Mouse (Mus musculus): ENCODE measurements around the gene Amigo1. TPM values are rescaled to one million over a fixed set of nuclear protein-coding genes. Genes with fewer than 3 reads are reported as not detected.

Amigo1 gene
- polyA plus RNA-seq (2016; fragmentation: Nextera tagmentation; extraction: Ambion mirVana), result 7.5 and 9.3 TPM in 2 replicates

DNA sequence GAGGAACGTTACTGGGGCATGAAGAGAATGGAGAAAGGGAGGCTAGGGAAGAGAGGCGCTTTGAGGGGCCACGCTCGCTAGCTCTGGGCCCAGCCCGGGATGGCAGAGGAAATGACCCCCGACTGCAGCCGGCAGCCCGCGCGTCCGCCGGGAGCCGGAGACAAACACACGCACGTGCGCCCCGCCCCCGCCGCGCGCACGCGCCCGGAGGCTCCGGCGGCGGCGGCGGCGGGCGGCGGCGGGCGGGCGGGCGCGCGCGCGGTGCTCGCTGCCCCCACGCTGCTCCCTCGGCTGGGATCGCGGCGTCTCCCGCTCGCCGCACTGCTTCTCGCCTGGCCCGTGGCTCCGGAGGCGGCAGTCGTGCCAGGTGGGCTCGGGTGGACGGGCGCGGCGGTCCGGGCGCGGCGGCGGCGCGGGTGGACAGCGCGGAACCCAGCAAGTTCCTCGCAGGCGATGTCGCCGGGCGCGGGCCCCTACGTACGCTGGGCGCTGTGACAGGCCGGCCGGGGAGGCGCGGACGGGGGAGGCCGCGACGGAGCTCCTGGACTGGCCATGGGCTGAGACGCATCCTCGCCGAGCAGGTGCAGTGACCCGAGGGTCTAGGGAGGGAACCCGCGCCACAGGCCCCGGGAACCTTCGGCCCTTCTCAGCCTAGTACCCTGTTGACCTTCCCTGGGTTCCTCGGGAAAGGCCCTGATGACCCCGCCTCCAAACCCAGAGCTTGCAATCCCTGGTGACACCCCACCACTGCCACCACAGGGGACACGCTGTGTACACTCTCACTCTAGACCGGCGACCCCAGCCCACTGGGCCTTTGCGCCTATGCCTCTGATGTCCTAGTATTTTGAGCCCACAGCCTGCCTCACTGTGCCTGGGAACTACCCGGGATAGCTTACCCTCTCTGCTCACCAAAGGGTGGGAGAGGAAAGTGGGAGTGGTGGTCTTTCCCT, at the start of gene Amigo1:
Gene Amigo1 (plus strand): TSS at position 238 of the 950 bp plus-strand sequence.
- Histone ChIP-seq H3K9ac (replicated peaks) (peak within 1 kb of the TSS; percentile 80), H3K4me3 (peak within 1 kb of the TSS; percentile 84), H3K4me1 (peaks cover 22% of the 10 kb centered on the region), H3K9me3 (no peaks in the 10 kb centered on the region), H3K27ac (replicated peaks) (peak within 1 kb of the TSS; percentile 56), H3K4me2 (replicated peaks) (peak within 1 kb of the TSS; percentile 93), H3K36me3 (no peaks in the 10 kb centered on the region), H3K27me3 (peaks cover 19% of the 10 kb centered on the region)
- peak; percentile 80 for ATAC-seq (ENCODE audit: low FRiP score, low read depth)
- WGBS, result 4% methylated on average over 34 of the region's 100 CpGs

GRCm38 (mm10) chr3:108139113-108139512, 47.0 kb upstream of the Amigo1 start:
- Histone ChIP-seq H3K27me3 (no peaks in the 10 kb centered on the region), H3K36me3 (peaks cover 7% of the 10 kb centered on the region; the same call in 1 of the 2 replicates), H3K4me3 (no peak overlapping the region), H3K9me3 (0 out of 2 replicates have a peak, but pooled peaks cover 2% of the 10 kb centered on the region), H3K9ac (replicated peaks) (no peak overlapping the region), H3K27ac (replicated peaks) (no peak overlapping the region), H3K4me1 (peaks cover 2% of the 10 kb centered on the region; the same call in 1 of the 2 replicates), H3K4me2 (replicated peaks) (no peak overlapping the region)
- no peak for ATAC-seq (ENCODE audit: low FRiP score, low read depth)
- 93% methylated on average over 1 of the region's 1 CpGs for WGBS

GRCm38 (mm10) chr3:108140786-108141185, 45.3 kb upstream of the Amigo1 start:
- Histone ChIP-seq H3K36me3 (peaks cover 7% of the 10 kb centered on the region; the same call in 1 of the 2 replicates), H3K4me1 (peaks cover 10% of the 10 kb centered on the region), H3K27me3 (no peaks in the 10 kb centered on the region), H3K4me3 (no peak overlapping the region), H3K4me2 (replicated peaks) (no peak overlapping the region), H3K9me3 (0 out of 2 replicates have a peak, but pooled peaks cover 2% of the 10 kb centered on the region), H3K9ac (replicated peaks) (no peak overlapping the region), H3K27ac (replicated peaks) (no peak overlapping the region)
- 87% methylated on average over 4 of the region's 4 CpGs for WGBS
- ATAC-seq (ENCODE audit: low FRiP score, low read depth), result no peak

DNA sequence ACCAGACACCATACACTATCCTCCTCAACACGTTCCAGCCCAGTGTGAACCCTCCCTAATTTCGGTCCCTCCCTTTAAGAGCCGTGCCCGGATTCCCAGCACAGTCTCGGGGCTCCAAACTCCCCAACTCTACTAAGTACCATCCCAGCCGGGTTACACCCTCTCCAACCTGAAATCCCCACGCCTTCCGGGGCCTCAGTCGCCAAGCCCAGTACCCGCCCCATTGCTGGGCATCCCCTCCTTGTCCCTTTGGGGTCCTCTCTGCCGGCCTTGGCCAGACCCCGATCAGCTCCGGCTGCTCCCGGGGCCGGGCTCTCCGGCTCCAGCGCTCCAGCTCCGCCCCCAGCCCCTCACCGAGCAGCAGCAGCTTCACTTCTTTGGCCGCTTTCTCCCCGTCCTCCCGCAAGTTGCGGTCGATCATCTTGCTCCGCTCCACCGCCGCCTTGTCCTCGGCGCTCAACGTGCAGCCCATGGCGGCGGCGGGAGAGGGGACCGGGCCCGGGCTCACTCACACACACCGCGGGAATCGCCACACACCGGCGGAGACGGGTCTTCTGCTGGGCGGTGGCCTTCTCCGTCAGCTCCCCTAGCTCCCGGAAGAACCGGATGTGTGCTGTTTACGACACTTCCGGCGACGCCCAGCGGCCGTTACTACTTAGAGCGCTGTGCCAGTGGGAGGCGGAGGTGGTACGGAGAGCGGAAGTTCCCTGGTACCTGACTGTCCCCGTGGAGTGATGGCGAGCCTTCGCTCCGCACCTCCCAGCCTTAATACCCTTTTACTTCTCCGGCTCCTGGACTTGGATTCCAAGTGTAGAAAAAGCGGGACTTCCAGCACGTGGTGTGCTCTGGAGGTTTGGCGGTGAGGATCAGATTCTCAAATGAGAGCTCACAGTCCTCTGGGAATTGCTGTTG, 40.3 kb upstream of the Amigo1 start, which contains the start of gene Gnai3:
Gene Gnai3 (minus strand): TSS at position 613 of the 912 bp plus-strand sequence.
- Histone ChIP-seq H3K9me3 (no peaks in the 10 kb centered on the region), H3K27me3 (no peaks in the 10 kb centered on the region), H3K4me2 (replicated peaks) (peak within 1 kb of the TSS; percentile 88), H3K9ac (replicated peaks) (peak within 1 kb of the TSS; percentile 79), H3K36me3 (no peaks in the 10 kb centered on the region), H3K4me1 (peaks cover 15% of the 10 kb centered on the region), H3K4me3 (peak within 1 kb of the TSS; percentile 61), H3K27ac (replicated peaks) (peak within 1 kb of the TSS; percentile 96)
- peak; percentile 94 for ATAC-seq (ENCODE audit: low FRiP score, low read depth)
- WGBS, result under 1% methylated on average over 63 of the region's 63 CpGs

DNA sequence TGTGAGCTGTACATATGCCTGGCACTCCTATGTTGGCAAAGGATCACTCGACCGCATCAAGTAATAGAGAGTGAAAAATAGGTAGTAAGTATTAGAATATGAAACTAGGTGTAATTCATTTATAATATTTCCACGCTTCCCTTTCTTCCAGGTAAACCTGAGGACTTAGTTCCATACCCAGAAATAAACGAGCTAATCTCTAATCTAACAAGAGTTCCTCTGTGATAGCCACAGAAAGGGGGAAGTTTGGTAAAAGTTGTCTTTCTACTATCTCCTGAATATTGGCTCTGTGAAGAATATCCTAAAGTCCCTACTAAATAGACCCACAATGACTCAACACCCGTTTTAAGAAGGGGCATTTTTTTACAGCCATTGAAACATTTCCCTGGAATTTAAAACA, 39.5 kb upstream of the Amigo1 start:
- H3K27me3 ChIP-seq, result no peaks in the 10 kb centered on the region
- peak overlapping the region; percentile 88 for H3K4me2 ChIP-seq (replicated peaks)
- no peaks in the 10 kb centered on the region for H3K36me3 ChIP-seq
- peak overlapping the region; percentile 79; the same call in 1 of the 2 replicates for H3K9ac ChIP-seq (replicated peaks)
- no peak overlapping the region for H3K27ac ChIP-seq (replicated peaks)
- H3K9me3 ChIP-seq, result no peaks in the 10 kb centered on the region
- peak overlapping the region; percentile 61 for H3K4me3 ChIP-seq
- WGBS, result 63% methylated on average over 5 of the region's 5 CpGs
- ATAC-seq (ENCODE audit: low FRiP score, low read depth), result no peak
- peaks cover 15% of the 10 kb centered on the region for H3K4me1 ChIP-seq

DNA sequence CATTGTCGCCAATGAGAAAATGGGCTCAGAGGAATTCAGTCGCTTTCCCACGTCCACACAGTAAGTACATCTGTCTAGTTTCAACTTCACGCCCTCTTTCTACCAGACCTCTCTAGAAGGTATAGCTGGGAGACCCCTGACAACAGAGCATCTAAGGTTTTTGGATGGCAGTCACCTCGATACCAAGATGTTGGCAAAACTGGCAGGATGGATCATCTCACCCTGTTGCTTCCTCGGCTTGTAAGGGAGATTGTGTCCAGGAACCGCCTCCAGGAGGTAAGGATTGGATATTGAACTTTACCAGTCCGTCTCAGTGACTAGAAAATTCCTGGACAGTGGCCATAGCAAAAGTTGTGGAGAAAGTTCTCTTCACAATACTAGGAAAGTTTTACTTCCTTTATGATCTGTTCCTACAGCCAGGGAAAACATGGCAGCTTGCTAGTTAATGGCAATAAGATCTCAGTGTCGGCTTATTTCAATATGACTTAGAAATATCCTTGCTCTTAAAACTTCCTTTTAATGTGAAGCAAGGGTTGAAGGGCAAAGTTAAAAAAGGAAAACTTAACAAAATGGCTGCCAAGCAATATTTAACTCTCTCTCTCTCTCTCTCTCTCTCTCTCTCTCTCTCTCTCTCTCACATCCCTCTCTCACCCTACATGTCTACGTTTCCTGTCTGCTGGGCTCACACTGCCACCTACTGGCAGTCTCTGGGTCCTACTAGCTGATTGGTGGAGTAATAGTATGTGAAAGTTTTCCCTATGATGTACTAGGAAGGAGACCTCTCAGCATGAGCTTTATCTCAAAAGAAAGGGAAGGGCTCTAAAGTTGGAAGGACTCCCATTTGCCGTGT, 38.5 kb upstream of the Amigo1 start:
- Histone ChIP-seq H3K27me3 (no peaks in the 10 kb centered on the region), H3K36me3 (no peaks in the 10 kb centered on the region), H3K27ac (replicated peaks) (no peak overlapping the region), H3K4me3 (no peak overlapping the region), H3K4me2 (replicated peaks) (no peak overlapping the region), H3K9ac (replicated peaks) (no peak overlapping the region), H3K9me3 (no peaks in the 10 kb centered on the region), H3K4me1 (peaks cover 15% of the 10 kb centered on the region)
- peak; percentile 62; the same call in 1 of the 2 replicates for ATAC-seq (ENCODE audit: low FRiP score, low read depth)
- WGBS, result 68% methylated on average over 11 of the region's 11 CpGs

GRCm38 (mm10) chr3:108152290-108152689, 33.8 kb upstream of the Amigo1 start:
- no peaks in the 10 kb centered on the region for H3K36me3 ChIP-seq
- no peak overlapping the region for H3K4me3 ChIP-seq
- H3K4me2 ChIP-seq (replicated peaks), result no peak overlapping the region
- H3K27me3 ChIP-seq, result no peaks in the 10 kb centered on the region
- no peak overlapping the region for H3K27ac ChIP-seq (replicated peaks)
- no peak overlapping the region for H3K9ac ChIP-seq (replicated peaks)
- 83% methylated on average over 3 of the region's 3 CpGs for WGBS
- no peak for ATAC-seq (ENCODE audit: low FRiP score, low read depth)
- H3K4me1 ChIP-seq, result peaks cover 7% of the 10 kb centered on the region; the same call in 1 of the 2 replicates
- no peaks in the 10 kb centered on the region for H3K9me3 ChIP-seq

DNA sequence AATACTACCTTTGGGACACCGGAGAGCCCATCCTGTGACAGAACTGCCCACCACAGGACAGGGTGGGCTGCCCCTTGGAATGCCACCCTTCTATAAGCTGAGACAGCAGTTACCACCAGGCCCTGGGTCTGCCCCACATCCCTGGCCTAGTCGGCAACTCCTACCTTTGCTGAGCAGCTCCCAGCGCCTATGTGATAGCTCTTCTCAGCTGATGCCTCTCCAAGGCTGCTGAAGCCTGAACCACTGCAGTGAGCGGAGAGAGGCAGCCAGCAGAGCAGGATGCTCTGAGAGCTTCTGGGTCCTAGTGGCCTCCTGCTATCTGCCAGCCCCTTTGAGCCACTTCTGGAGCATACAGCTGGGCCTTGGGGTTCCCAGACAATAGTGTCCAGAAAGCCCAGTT, 31.5 kb upstream of the Amigo1 start, which contains the start of gene Gpr61:
Gene Gpr61 (minus strand): TSS at position 227 of the 400 bp plus-strand sequence.
- Histone ChIP-seq H3K9me3 (no peaks in the 10 kb centered on the region), H3K27me3 (no peaks in the 10 kb centered on the region), H3K36me3 (no peaks in the 10 kb centered on the region), H3K4me1 (peaks cover 21% of the 10 kb centered on the region), H3K27ac (replicated peaks) (no peak within 1 kb of the TSS), H3K9ac (replicated peaks) (0 out of 2 replicates have a peak within 1 kb of the TSS, but pooled peaks have one; percentile 11), H3K4me3 (peak within 1 kb of the TSS; percentile 13), H3K4me2 (replicated peaks) (peak within 1 kb of the TSS; percentile 24; the same call in 1 of the 2 replicates)
- ATAC-seq (ENCODE audit: low FRiP score, low read depth), result no peak
- 52% methylated on average over 4 of the region's 4 CpGs for WGBS

DNA sequence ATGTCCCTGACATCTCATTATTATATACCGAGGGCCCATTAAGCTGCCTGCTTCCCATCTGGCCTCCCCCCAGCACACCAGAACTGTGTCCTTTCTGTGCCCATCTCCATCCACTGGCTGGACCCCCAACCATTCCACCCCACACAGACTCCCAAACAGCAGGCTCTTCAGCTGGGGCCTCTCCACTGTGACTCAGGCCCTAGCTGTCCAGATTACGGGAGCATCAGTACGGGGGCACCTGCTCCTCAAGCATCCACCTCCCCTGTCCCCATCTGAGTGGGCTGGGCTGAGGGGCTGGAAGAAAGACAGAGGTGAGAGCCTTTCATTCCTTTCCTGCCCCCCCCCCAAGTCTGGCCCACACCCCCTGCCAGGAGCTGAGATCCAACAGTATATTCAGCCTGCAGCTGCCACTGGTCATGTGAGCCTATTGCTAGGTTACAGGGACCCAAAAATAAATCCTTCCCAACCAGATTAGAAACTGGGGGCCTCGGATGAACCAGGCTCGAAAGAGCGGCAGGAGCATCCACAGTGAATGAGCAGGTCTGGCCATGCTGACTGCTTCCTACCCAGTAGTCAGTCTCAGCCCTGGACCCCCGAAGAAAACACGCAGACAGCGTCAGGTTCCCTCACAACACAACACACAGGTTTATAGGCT, 27.6 kb upstream of the Amigo1 start:
- peaks cover 21% of the 10 kb centered on the region for H3K4me1 ChIP-seq
- peak; percentile 68 for ATAC-seq (ENCODE audit: low FRiP score, low read depth)
- H3K36me3 ChIP-seq, result no peaks in the 10 kb centered on the region
- peak overlapping the region; percentile 28 for H3K9ac ChIP-seq (replicated peaks)
- no peak overlapping the region for H3K4me3 ChIP-seq
- WGBS, result 45% methylated on average over 9 of the region's 9 CpGs
- H3K9me3 ChIP-seq, result no peaks in the 10 kb centered on the region
- H3K4me2 ChIP-seq (replicated peaks), result no peak overlapping the region
- H3K27ac ChIP-seq (replicated peaks), result peak overlapping the region; percentile 55
- H3K27me3 ChIP-seq, result no peaks in the 10 kb centered on the region

- Histone ChIP-seq H3K9ac (replicated peaks) (no peak overlapping the region), H3K27ac (replicated peaks) (no peak overlapping the region), H3K36me3 (no peaks in the 10 kb centered on the region), H3K4me1 (peaks cover 44% of the 10 kb centered on the region), H3K4me2 (replicated peaks) (no peak overlapping the region), H3K4me3 (no peak overlapping the region), H3K9me3 (no peaks in the 10 kb centered on the region), H3K27me3 (no peaks in the 10 kb centered on the region; the same call in 1 of the 2 replicates)
- WGBS, result 62% methylated on average over 5 of the region's 5 CpGs
- no peak for ATAC-seq (ENCODE audit: low FRiP score, low read depth)
Observed at GRCm38 (mm10) chr3:108164091-108164490, 22.0 kb upstream of the Amigo1 start.
